Mouse (Mus musculus) forebrain, embryonic 15.5 days (tissue): ENCODE results near the gene Smpdl3b. TPM values are rescaled to one million over a fixed set of nuclear protein-coding genes. Genes with fewer than 3 reads are reported as not detected.
"Not testable (repeated sequence)": the region's sequence is repeated elsewhere in the genome, so short reads cannot be mapped to it uniquely, and the experiment has no call there.

ENCODE experiments used
- ATAC-seq: fragments of 200-750 bp; cut with Nextera tagmentation; replicated peaks from 2 replicates; pipeline ENCODE4 v1.8.0; 2017; ENCODE audit warnings: mild to moderate bottlenecking, moderate TSS enrichment, moderate library complexity
- H3K27ac ChIP-seq: fragments of 300-500 bp; sonication (generic); replicated peaks from 2 replicates; pipeline ENCODE4 v1.5.1; 2015; ENCODE audit warnings: mild to moderate bottlenecking, inconsistent platforms
- H3K27me3 ChIP-seq: fragments of 300-500 bp; sonication (generic); 2 replicates; pipeline ENCODE4 v1.6.1; 2015; ENCODE audit warnings: inconsistent platforms
- H3K36me3 ChIP-seq: fragments of 300-500 bp; sonication (generic); 2 replicates; pipeline ENCODE4 v1.6.1; 2015; ENCODE audit warnings: mild to moderate bottlenecking, inconsistent platforms
- H3K4me1 ChIP-seq: fragments of 300-500 bp; sonication (generic); 2 replicates; pipeline ENCODE4 v1.6.1; 2015; ENCODE audit warnings: inconsistent platforms
- H3K4me2 ChIP-seq: fragments of 300-500 bp; sonication (generic); replicated peaks from 2 replicates; pipeline ENCODE4 v1.6.1; 2015; ENCODE audit warnings: mild to moderate bottlenecking, inconsistent platforms
- H3K4me3 ChIP-seq: fragments of 300-500 bp; sonication (generic); 2 replicates; pipeline ENCODE4 v1.5.1; 2015; ENCODE audit warnings: mild to moderate bottlenecking, inconsistent platforms
- H3K9ac ChIP-seq: fragments of 300-500 bp; sonication (generic); replicated peaks from 2 replicates; pipeline ENCODE4 v1.6.1; 2015; ENCODE audit warnings: mild to moderate bottlenecking, inconsistent platforms
- H3K9me3 ChIP-seq: fragments of 300-500 bp; sonication (generic); 2 replicates; pipeline ENCODE4 v1.6.1; 2016; ENCODE audit warnings: inconsistent platforms
- WGBS: fragments of 180-500 bp; shearing (Covaris S2); methylation state at CpG from one replicate; pipeline ENCODE4 v1.1.7; 2015; ENCODE audit warnings: mixed read lengths; 5-methylcytosine and 5-hydroxymethylcytosine counted together
- polyA plus RNA-seq: library from polyadenylated mRNA; unstranded; fragments of >200 nt; fragmentation: Nextera tagmentation; extraction: Ambion mirVana; gene quantifications from 2 replicates; pipeline ENCODE4 v1.2.1, GENCODE M21; 2015

Smpdl3b gene
- polyA plus RNA-seq, 1 experiment from 2014 or later = 1.4 TPM

- H3K4me1 ChIP-seq = no peaks in the 10 kb centered on the region
- no peaks in the 10 kb centered on the region for H3K27me3 ChIP-seq
- H3K4me2 ChIP-seq = no peak overlapping the region
- H3K36me3 ChIP-seq = peaks cover 63% of the 10 kb centered on the region
- ATAC-seq = no peak
- no peaks in the 10 kb centered on the region for H3K9me3 ChIP-seq
- 91% methylated on average over 3 of the region's 3 CpGs for WGBS
- no peak overlapping the region for H3K4me3 ChIP-seq
- no peak overlapping the region for H3K9ac ChIP-seq
- no peak overlapping the region for H3K27ac ChIP-seq
Measured at GRCm38 (mm10) chr4:132774905-132775304, 17.9 kb upstream of the Smpdl3b start.

- Histone ChIP-seq H3K4me2 (no peak overlapping the region), H3K9ac (no peak overlapping the region), H3K36me3 (peaks cover 43% of the 10 kb centered on the region), H3K27me3 (no peaks in the 10 kb centered on the region), H3K4me1 (peaks cover 12% of the 10 kb centered on the region), H3K9me3 (no peaks in the 10 kb centered on the region), H3K4me3 (no peak overlapping the region), H3K27ac (no peak overlapping the region)
- WGBS = 95% methylated on average over 9 of the region's 9 CpGs
- no peak for ATAC-seq
Measured at GRCm38 (mm10) chr4:132771776-132772175, 14.7 kb upstream of the Smpdl3b start.

GRCm38 (mm10) chr4:132767914-132768876 lies 11.1 kb upstream of the Smpdl3b start, which contains the start of gene Rpa2:
TSS of gene Rpa2 (plus strand) at chr4:132768332.
- H3K27ac ChIP-seq = no peak within 1 kb of the TSS
- under 1% methylated on average over 71 of the region's 71 CpGs for whole genome bisulfite sequencing

GRCm38 (mm10) chr4:132763125-132763524 lies 6.1 kb upstream of the Smpdl3b start:
- 90% methylated on average over 3 of the region's 3 CpGs for WGBS
- not testable (repeated sequence) for H3K27me3 ChIP-seq, H3K4me3 ChIP-seq, ATAC-seq, H3K9me3 ChIP-seq, H3K36me3 ChIP-seq, H3K27ac ChIP-seq, H3K9ac ChIP-seq, H3K4me1 ChIP-seq, H3K4me2 ChIP-seq

More at GRCm38 (mm10) chr4:132767914-132768876, 11.1 kb upstream of the Smpdl3b start, which contains the start of gene Rpa2:
- Histone ChIP-seq H3K4me1 (peaks cover 12% of the 10 kb centered on the region), H3K4me3 (peak within 1 kb of the TSS; percentile 81), H3K9ac (peak within 1 kb of the TSS; percentile 60), H3K36me3 (peaks cover 12% of the 10 kb centered on the region), H3K4me2 (peak within 1 kb of the TSS; percentile 86), H3K27me3 (no peaks in the 10 kb centered on the region), H3K9me3 (no peaks in the 10 kb centered on the region)
- ATAC-seq = peak; percentile 98

- H3K9me3 ChIP-seq = no peaks in the 10 kb centered on the region
- no peaks in the 10 kb centered on the region for H3K4me1 ChIP-seq
- WGBS = 76% methylated on average over 6 of the region's 6 CpGs
- no peak overlapping the region for H3K9ac ChIP-seq
- H3K4me3 ChIP-seq = no peak overlapping the region
- peaks cover 6% of the 10 kb centered on the region for H3K27me3 ChIP-seq
- ATAC-seq = no peak
- H3K36me3 ChIP-seq = no peaks in the 10 kb centered on the region
- no peak overlapping the region for H3K4me2 ChIP-seq
- no peak overlapping the region for H3K27ac ChIP-seq
Measured at GRCm38 (mm10) chr4:132762602-132763001, 5.5 kb upstream of the Smpdl3b start.

- Histone ChIP-seq H3K9ac (no peak overlapping the region), H3K4me3 (no peak overlapping the region), H3K4me1 (peaks cover 11% of the 10 kb centered on the region), H3K4me2 (no peak overlapping the region), H3K27me3 (peaks cover 10% of the 10 kb centered on the region), H3K27ac (no peak overlapping the region), H3K9me3 (no peaks in the 10 kb centered on the region), H3K36me3 (no peaks in the 10 kb centered on the region)
- ATAC-seq = no peak
- WGBS = 81% methylated on average over 3 of the region's 3 CpGs
Measured at GRCm38 (mm10) chr4:132760296-132760695, 3.2 kb upstream of the Smpdl3b start.

- Histone ChIP-seq H3K27ac (no peak overlapping the region), H3K4me3 (no peak overlapping the region), H3K36me3 (no peaks in the 10 kb centered on the region), H3K9ac (no peak overlapping the region), H3K27me3 (peaks cover 10% of the 10 kb centered on the region), H3K4me2 (no peak overlapping the region), H3K4me1 (peaks cover 11% of the 10 kb centered on the region), H3K9me3 (no peaks in the 10 kb centered on the region)
- WGBS = 87% methylated on average over 7 of the region's 7 CpGs
- no peak for ATAC-seq
Measured at GRCm38 (mm10) chr4:132757633-132758351, 740 bp upstream of the Smpdl3b start.

GRCm38 (mm10) chr4:132752992-132753391 lies 4.1 kb downstream of the Smpdl3b start:
- Histone ChIP-seq H3K27ac (no peak overlapping the region), H3K4me3 (no peak overlapping the region), H3K9me3 (no peaks in the 10 kb centered on the region), H3K4me2 (no peak overlapping the region), H3K9ac (no peak overlapping the region), H3K4me1 (peaks cover 11% of the 10 kb centered on the region), H3K36me3 (no peaks in the 10 kb centered on the region), H3K27me3 (peaks cover 8% of the 10 kb centered on the region)
- ATAC-seq = no peak
- 77% methylated on average over 6 of the region's 6 CpGs for WGBS

GRCm38 (mm10) chr4:132749258-132749982 lies 7.6 kb downstream of the Smpdl3b start:
- Histone ChIP-seq H3K27me3 (no peaks in the 10 kb centered on the region), H3K4me3 (no peak overlapping the region), H3K4me1 (0 out of 2 replicates have a peak, but pooled peaks cover 5% of the 10 kb centered on the region), H3K4me2 (no peak overlapping the region), H3K27ac (no peak overlapping the region), H3K9ac (no peak overlapping the region), H3K9me3 (no peaks in the 10 kb centered on the region), H3K36me3 (no peaks in the 10 kb centered on the region)
- ATAC-seq = no peak
- 79% methylated on average over 6 of the region's 6 CpGs for WGBS

GRCm38 (mm10) chr4:132748778-132749177 lies 8.3 kb downstream of the Smpdl3b start:
- WGBS = 93% methylated on average over 4 of the region's 4 CpGs
- Histone ChIP-seq H3K9ac (no peak overlapping the region), H3K4me3 (no peak overlapping the region), H3K4me1 (0 out of 2 replicates have a peak, but pooled peaks cover 8% of the 10 kb centered on the region), H3K4me2 (no peak overlapping the region), H3K27ac (no peak overlapping the region), H3K9me3 (no peaks in the 10 kb centered on the region), H3K36me3 (no peaks in the 10 kb centered on the region), H3K27me3 (no peaks in the 10 kb centered on the region)
- ATAC-seq = no peak

GRCm38 (mm10) chr4:132747664-132748259 lies 9.3 kb downstream of the Smpdl3b start:
- no peaks in the 10 kb centered on the region for H3K27me3 ChIP-seq

More at GRCm38 (mm10) chr4:132747664-132748259, 9.3 kb downstream of the Smpdl3b start:
- Histone ChIP-seq H3K9ac (no peak overlapping the region), H3K4me1 (0 out of 2 replicates have a peak, but pooled peaks cover 8% of the 10 kb centered on the region), H3K36me3 (no peaks in the 10 kb centered on the region), H3K4me2 (no peak overlapping the region), H3K4me3 (no peak overlapping the region), H3K27ac (no peak overlapping the region), H3K9me3 (no peaks in the 10 kb centered on the region)
- WGBS = 78% methylated on average over 9 of the region's 9 CpGs
- ATAC-seq = no peak
